Mouse (Mus musculus) kidney, adult 2 months (tissue): ENCODE data around the gene Gars. TPM values are rescaled to one million over a fixed set of nuclear protein-coding genes. Genes with fewer than 3 reads are reported as not detected.

ENCODE experiments used
- DNase-seq: peaks from one replicate; pipeline ENCODE4 v3.0.0; 2021
- H3K27ac ChIP-seq: fragments of 200-500 bp; 2 replicates; pipeline ENCODE4 v1.5.1; 2012; ENCODE audit warnings: low read depth, low read length, control low read depth, inconsistent platforms; ENCODE audit not compliant: insufficient read depth
- H3K27me3 ChIP-seq: fragments of 200-500 bp; replicated peaks from 2 replicates; pipeline ENCODE4 v1.6.1; 2012; ENCODE audit warnings: mild to moderate bottlenecking, moderate library complexity, low read length, inconsistent platforms; ENCODE audit not compliant: control insufficient read depth, insufficient read depth
- H3K36me3 ChIP-seq: fragments of 200-500 bp; 2 replicates; pipeline ENCODE4 v1.6.1; 2012; ENCODE audit warnings: mild to moderate bottlenecking, moderate library complexity, low read length, inconsistent platforms; ENCODE audit not compliant: control insufficient read depth, insufficient read depth
- H3K4me1 ChIP-seq: fragments of 200-500 bp; 2 replicates; pipeline ENCODE4 v1.6.1; 2011; ENCODE audit warnings: low read length; ENCODE audit not compliant: control insufficient read depth, insufficient read depth
- H3K4me3 ChIP-seq: fragments of 200-500 bp; 2 replicates; pipeline ENCODE4 v1.5.1; 2011; ENCODE audit warnings: mild to moderate bottlenecking, low read depth, low read length, control low read depth; ENCODE audit not compliant: insufficient read depth
- CTCF ChIP-seq: fragments of 200-500 bp; conservative IDR thresholded peaks from 2 replicates; pipeline ENCODE4 v1.5.1; 2011; ENCODE audit warnings: low read depth, mild to moderate bottlenecking, control low read depth, low read length, moderate library complexity, mixed read lengths; ENCODE audit not compliant: insufficient read depth, insufficient read length
- POLR2A ChIP-seq: fragments of 200-500 bp; IDR thresholded peaks from one replicate; pipeline ENCODE4 v1.6.1; 2011; ENCODE audit warnings: low read depth, low read length, control low read depth
- WGBS: fragments of 180-500 bp; shearing (Covaris S2); methylation state at CpG from one replicate; pipeline ENCODE4 v1.1.7; 2018; 5-methylcytosine and 5-hydroxymethylcytosine counted together
- polyA plus RNA-seq: library from polyadenylated mRNA; depleted of rRNA; stranded (reverse); fragments of >200 nt; gene quantifications from 2 replicates; pipeline ENCODE4 v1.2.3, GENCODE M21; 2012

Gars gene
- polyA plus RNA-seq, 1 experiment, result 35.9 TPM

DNA sequence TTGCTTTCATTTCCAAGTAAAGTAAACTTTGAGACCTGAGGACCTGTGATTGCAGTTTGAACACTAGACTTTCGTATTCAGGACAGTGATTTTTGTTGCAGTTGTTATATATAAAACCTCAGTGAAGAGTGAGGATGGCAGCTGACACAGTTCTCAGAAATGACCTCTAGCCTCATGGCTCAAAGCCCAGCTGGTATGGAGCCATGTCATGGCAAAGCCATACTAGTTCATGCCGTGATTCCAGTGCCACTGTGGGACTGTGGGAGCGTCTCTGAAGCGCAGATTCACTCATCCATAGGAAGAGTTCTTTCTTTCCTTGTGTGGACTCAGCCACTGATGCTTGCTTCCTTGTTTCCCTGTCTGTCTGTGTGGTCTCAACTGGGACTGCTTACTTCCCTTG, 16.7 kb downstream of the Gars start:
- peak; percentile 7 for DNase-seq
- H3K36me3 ChIP-seq, result no peaks in the 10 kb centered on the region; the same call in none of the 2 replicates
- WGBS, result 74% methylated on average over 4 of the region's 4 CpGs
- H3K27me3 ChIP-seq, result no peaks in the 10 kb centered on the region
- H3K4me3 ChIP-seq, result no peak overlapping the region
- no peaks in the 10 kb centered on the region for H3K4me1 ChIP-seq
- TF ChIP-seq POLR2A, result no peak
- TF ChIP-seq CTCF, result no peak
- H3K27ac ChIP-seq, result no peak overlapping the region

DNA sequence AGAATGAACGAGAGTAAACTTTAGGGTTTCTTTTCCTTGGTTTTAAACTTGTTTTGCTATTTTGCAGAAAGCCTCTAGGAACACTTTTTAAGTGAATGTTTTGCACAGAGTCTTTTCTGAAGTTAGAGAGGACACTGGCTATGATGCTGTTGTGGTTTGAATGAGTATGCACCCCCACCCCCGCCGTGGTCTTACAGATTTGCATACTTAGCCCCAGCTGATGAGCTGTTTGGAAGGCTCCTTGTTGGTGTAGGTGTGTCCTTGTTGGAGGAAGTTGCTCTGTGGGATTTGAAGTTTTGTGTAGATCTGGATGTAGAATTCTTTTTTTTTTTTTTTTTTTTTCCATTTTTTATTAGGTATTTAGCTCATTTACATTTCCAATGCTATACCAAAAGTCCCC, 19.6 kb downstream of the Gars start:
- no peaks in the 10 kb centered on the region for H3K27me3 ChIP-seq
- no peak for DNase-seq
- 88% methylated on average over 3 of the region's 3 CpGs for WGBS
- TF ChIP-seq CTCF (no peak), POLR2A (no peak)
- H3K27ac ChIP-seq, result no peak overlapping the region
- no peak overlapping the region for H3K4me3 ChIP-seq
- no peaks in the 10 kb centered on the region for H3K4me1 ChIP-seq
- peaks cover 2% of the 10 kb centered on the region for H3K36me3 ChIP-seq

DNA sequence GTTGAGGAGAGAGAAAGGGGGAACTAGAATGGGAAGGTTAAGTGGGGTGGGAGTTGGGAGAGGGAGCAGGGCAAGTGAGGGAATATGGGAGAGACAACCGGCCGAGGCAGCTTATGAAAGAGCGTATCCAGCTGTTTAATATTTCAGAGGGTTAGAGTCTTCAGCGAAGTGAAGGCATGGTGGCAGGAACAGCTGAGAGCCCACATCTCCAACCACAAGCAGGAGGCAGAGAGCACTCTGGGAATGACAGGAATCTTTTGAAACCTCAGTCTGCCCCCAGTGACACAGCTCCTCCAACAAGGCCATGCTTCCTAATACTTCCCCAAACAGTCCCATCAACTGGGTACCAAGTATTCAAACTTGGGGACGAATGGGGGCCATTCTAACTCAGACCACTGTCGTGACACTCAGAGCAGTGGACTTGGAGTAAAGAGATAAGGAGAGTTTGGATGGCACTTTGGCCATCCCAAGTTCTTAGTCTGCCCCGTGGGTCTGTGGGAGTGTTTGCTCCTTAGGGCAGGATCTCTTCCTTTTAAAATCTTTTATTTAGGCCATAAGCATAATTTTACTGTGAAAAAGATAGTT, 22.5 kb downstream of the Gars start:
- peaks cover 6% of the 10 kb centered on the region for H3K36me3 ChIP-seq
- H3K27ac ChIP-seq, result no peak overlapping the region
- H3K27me3 ChIP-seq, result no peaks in the 10 kb centered on the region
- 91% methylated on average over 7 of the region's 7 CpGs for WGBS
- TF ChIP-seq POLR2A (no peak), CTCF (no peak)
- no peaks in the 10 kb centered on the region for H3K4me1 ChIP-seq
- no peak overlapping the region for H3K4me3 ChIP-seq
- DNase-seq, result no peak

DNA sequence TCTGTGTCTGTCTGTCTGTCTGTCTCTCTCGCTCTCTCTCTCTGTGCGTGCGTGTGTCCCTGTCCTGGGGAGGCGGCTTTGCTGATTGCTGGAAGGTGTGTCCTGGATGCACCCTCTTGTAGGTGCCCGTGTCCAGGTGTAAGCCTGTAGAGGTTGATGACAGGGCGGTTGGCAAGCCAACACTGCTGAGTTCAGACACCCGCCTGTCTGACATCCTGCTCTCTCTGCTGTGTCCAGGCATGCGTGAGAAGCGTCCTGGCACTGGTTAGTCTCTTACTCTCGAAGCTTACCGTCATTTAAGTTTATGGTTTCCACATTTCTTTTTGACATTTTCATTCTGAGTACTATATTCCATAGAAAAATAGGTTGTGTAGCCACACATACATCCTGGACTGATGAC, 23.5 kb downstream of the Gars start:
- H3K27me3 ChIP-seq, result no peaks in the 10 kb centered on the region
- DNase-seq, result no peak
- no peak overlapping the region for H3K4me3 ChIP-seq
- H3K27ac ChIP-seq, result no peak overlapping the region
- peaks cover 6% of the 10 kb centered on the region for H3K36me3 ChIP-seq
- WGBS, result 84% methylated on average over 11 of the region's 11 CpGs
- no peaks in the 10 kb centered on the region for H3K4me1 ChIP-seq
- TF ChIP-seq POLR2A (no peak), CTCF (no peak)

DNA sequence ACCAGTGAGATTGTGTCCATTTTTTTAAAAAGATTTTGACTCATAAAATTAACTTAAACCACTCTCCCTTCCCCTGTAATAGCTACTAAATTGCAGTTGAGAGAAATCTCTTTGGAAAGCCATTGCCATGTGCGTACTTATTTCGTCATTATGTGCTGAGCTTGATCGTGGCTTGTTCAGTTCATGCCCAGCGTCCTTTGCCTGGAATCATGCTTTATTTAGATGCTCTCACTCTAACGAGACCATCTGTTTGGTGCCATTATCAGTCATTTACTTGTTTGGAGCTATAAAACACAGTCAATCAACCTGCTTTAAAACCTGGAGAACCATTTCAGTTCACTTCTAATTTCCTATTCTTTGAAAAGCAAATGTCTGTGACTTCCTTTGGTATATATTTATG, 24.4 kb downstream of the Gars start:
- no peak for DNase-seq
- Histone ChIP-seq H3K36me3 (peaks cover 6% of the 10 kb centered on the region), H3K27ac (no peak overlapping the region), H3K27me3 (no peaks in the 10 kb centered on the region), H3K4me3 (no peak overlapping the region), H3K4me1 (no peaks in the 10 kb centered on the region)
- TF ChIP-seq POLR2A, result no peak
- TF ChIP-seq CTCF, result no peak
- WGBS, result 83% methylated on average over 5 of the region's 5 CpGs

DNA sequence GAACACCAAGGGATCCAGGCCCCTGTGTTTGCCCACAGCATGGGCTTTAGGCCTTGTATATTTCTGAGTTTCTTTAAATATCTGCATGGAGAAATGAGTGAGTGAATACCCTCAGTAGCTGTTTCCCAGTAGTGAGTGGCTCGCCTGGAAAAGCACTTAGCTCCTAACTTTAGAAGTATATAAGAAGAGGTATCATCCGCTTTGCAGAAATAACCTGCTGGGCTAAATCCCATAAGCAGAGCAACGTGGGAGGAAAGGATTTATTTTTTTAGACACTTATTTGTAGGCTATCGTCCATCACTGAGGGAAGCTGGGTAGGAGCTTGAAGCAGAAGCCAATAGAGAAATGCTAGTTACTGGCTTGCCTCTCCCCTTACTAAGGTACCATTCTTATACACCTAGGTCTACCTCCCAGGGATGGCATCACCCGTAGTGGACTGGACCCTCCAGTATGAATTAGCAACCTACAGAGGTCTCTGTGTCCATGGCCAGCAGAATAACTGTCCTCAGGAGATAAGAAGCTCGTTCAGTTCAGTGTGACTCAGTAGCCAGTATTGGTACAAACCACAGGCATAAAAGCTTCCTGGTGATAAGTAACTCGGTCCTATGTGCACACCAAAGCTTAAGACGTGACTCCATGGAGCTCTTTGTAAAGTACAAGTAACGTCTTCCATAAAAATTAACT, 26.1 kb downstream of the Gars start:
- Histone ChIP-seq H3K4me1 (no peaks in the 10 kb centered on the region), H3K27me3 (no peaks in the 10 kb centered on the region), H3K27ac (no peak overlapping the region), H3K4me3 (no peak overlapping the region), H3K36me3 (peaks cover 6% of the 10 kb centered on the region; the same call in 1 of the 2 replicates)
- TF ChIP-seq CTCF (no peak), POLR2A (no peak)
- 89% methylated on average over 9 of the region's 9 CpGs for WGBS
- DNase-seq, result no peak

DNA sequence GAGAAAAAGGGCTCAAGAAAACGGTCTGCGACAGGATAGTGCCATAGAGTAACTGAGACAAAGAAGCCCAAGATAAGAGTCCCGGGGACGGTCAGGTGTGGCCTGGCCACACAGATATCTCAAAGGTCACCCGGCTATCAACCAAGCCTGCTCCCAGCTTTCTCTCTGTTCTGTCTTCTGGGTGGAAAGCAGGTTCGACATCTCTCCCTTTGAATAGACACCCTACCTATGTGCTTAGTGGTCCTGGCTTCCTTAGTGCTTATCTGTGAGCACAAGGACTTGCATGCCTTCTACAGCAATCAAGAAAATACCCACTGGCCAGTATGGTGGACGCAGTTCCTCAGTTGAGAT, 26.6 kb downstream of the Gars start:
- Histone ChIP-seq H3K36me3 (peaks cover 6% of the 10 kb centered on the region; the same call in 1 of the 2 replicates), H3K4me3 (no peak overlapping the region), H3K27ac (no peak overlapping the region), H3K4me1 (no peaks in the 10 kb centered on the region), H3K27me3 (no peaks in the 10 kb centered on the region)
- WGBS, result 95% methylated on average over 7 of the region's 7 CpGs
- no peak for DNase-seq
- TF ChIP-seq CTCF (no peak), POLR2A (no peak)
